Mouse (Mus musculus) lung, postnatal 0 days (tissue): ENCODE results near the gene Tmem235. TPM values are rescaled to one million over a fixed set of nuclear protein-coding genes. Genes with fewer than 3 reads are reported as not detected.

Experiments
- ATAC-seq: fragments of 200-750 bp; cut with Nextera tagmentation; 2 replicates; pipeline ENCODE4 v1.8.0; 2017; ENCODE audit warnings: moderate library complexity
- DNase-seq: peaks from one replicate; pipeline ENCODE4 v3.0.0-alpha.2; 2016; ENCODE audit warnings: low spot score
- H3K27ac ChIP-seq: fragments of 300-500 bp; sonication (generic); 2 replicates; pipeline ENCODE4 v1.5.1; 2014; ENCODE audit warnings: antibody characterized with exemption, mild to moderate bottlenecking, low read length, mixed read lengths
- H3K27me3 ChIP-seq: fragments of 300-500 bp; sonication (generic); replicated peaks from 2 replicates; pipeline ENCODE4 v1.6.1; 2014; ENCODE audit warnings: low read length, mixed read lengths; ENCODE audit not compliant: insufficient read depth
- H3K36me3 ChIP-seq: fragments of 300-500 bp; sonication (generic); 2 replicates; pipeline ENCODE4 v1.6.1; 2014; ENCODE audit warnings: low read length, mixed read lengths; ENCODE audit not compliant: insufficient read depth
- H3K4me1 ChIP-seq: fragments of 300-500 bp; sonication (generic); 2 replicates; pipeline ENCODE4 v1.6.1; 2014; ENCODE audit warnings: antibody characterized with exemption, low read depth, low read length, mixed read lengths; ENCODE audit not compliant: insufficient read depth
- H3K4me2 ChIP-seq: fragments of 300-500 bp; sonication (generic); replicated peaks from 2 replicates; pipeline ENCODE4 v1.6.1; 2014; ENCODE audit warnings: low read depth, mild to moderate bottlenecking, low read length, moderate library complexity, mixed read lengths
- H3K4me3 ChIP-seq: fragments of 300-500 bp; sonication (generic); 2 replicates; pipeline ENCODE4 v1.5.1; 2014; ENCODE audit warnings: low read depth, low read length
- H3K9ac ChIP-seq: fragments of 300-500 bp; sonication (generic); replicated peaks from 2 replicates; pipeline ENCODE4 v1.6.1; 2014; ENCODE audit warnings: low read depth, mild to moderate bottlenecking
- H3K9me3 ChIP-seq: fragments of 300-500 bp; sonication (generic); 2 replicates; pipeline ENCODE4 v1.6.1; 2016; ENCODE audit warnings: low read length, mixed read lengths
- CTCF ChIP-seq: IDR thresholded peaks from 2 replicates; pipeline ENCODE4 v1.5.1; 2016; ENCODE audit warnings: antibody characterized with exemption, mild to moderate bottlenecking
- EP300 ChIP-seq: IDR thresholded peaks from 2 replicates; pipeline ENCODE4 v1.6.1; 2016; ENCODE audit warnings: antibody characterized with exemption, mild to moderate bottlenecking, control low read depth
- WGBS: fragments of 180-500 bp; shearing (Covaris S2); extraction: QIAGEN DNeasy Blood & Tissue Kit; methylation state at CpG from one replicate; pipeline ENCODE4 v1.1.7; 2014; 5-methylcytosine and 5-hydroxymethylcytosine counted together
- polyA plus RNA-seq: library from polyadenylated mRNA; unstranded; fragments of >200 nt; fragmentation: Nextera tagmentation; extraction: Ambion mirVana; gene quantifications from 2 replicates; pipeline ENCODE4 v1.2.1, GENCODE M21; 2015

Tmem235 gene
- polyA plus RNA-seq, 1 experiment from 2014 or later: not detected

- TF ChIP-seq CTCF (no peak), EP300 (no peak)
- DNase-seq: peak; percentile 66
- no peaks in the 10 kb centered on the region for H3K27me3 ChIP-seq
- H3K36me3 ChIP-seq: no peaks in the 10 kb centered on the region
- H3K4me3 ChIP-seq: no peak overlapping the region
- H3K4me1 ChIP-seq: peaks cover 38% of the 10 kb centered on the region
- 55% methylated on average over 1 of the region's 1 CpGs for WGBS
- no peak overlapping the region for H3K9ac ChIP-seq
- no peaks in the 10 kb centered on the region for H3K9me3 ChIP-seq
- H3K4me2 ChIP-seq: no peak overlapping the region
- peak; percentile 51 for ATAC-seq
- peak overlapping the region; percentile 78 for H3K27ac ChIP-seq
Measured at GRCm38 (mm10) chr11:117882208-117882607, 21.7 kb downstream of the Tmem235 start.

- Histone ChIP-seq H3K27ac (peak overlapping the region; percentile 57), H3K4me3 (no peak overlapping the region), H3K9ac (no peak overlapping the region), H3K27me3 (no peaks in the 10 kb centered on the region), H3K4me2 (no peak overlapping the region), H3K4me1 (peaks cover 38% of the 10 kb centered on the region), H3K9me3 (no peaks in the 10 kb centered on the region), H3K36me3 (no peaks in the 10 kb centered on the region)
- WGBS: 24% methylated on average over 5 of the region's 5 CpGs
- DNase-seq: no peak
- no peak for ATAC-seq
- TF ChIP-seq CTCF (no peak), EP300 (peak; percentile 54; the same call in 1 of the 2 replicates)
Measured at GRCm38 (mm10) chr11:117886000-117886399, 25.4 kb downstream of the Tmem235 start.

GRCm38 (mm10) chr11:117888168-117888852 is 27.8 kb downstream of the Tmem235 start:
- WGBS: 46% methylated on average over 20 of the region's 20 CpGs
- Histone ChIP-seq H3K4me3 (no peak overlapping the region), H3K27ac (no peak overlapping the region), H3K36me3 (no peaks in the 10 kb centered on the region), H3K27me3 (no peaks in the 10 kb centered on the region), H3K4me2 (peak overlapping the region; percentile 34; the same call in 1 of the 2 replicates), H3K4me1 (peaks cover 25% of the 10 kb centered on the region), H3K9ac (no peak overlapping the region), H3K9me3 (no peaks in the 10 kb centered on the region)
- no peak for ATAC-seq
- TF ChIP-seq CTCF: no peak
- no peak for TF ChIP-seq EP300
- DNase-seq: no peak

- WGBS: 23% methylated on average over 29 of the region's 33 CpGs
- ATAC-seq: peak; percentile 24; the same call in 1 of the 2 replicates
- peak overlapping the region; percentile 14; the same call in 1 of the 2 replicates for H3K27ac ChIP-seq
Measured at GRCm38 (mm10) chr11:117888853-117889822, 28.6 kb downstream of the Tmem235 start.

GRCm38 (mm10) chr11:117889887-117890340 is 29.4 kb downstream of the Tmem235 start:
- no peak overlapping the region for H3K4me2 ChIP-seq
- no peak for TF ChIP-seq CTCF
- TF ChIP-seq EP300: no peak
- WGBS: 26% methylated on average over 11 of the region's 11 CpGs
- ATAC-seq (no peak), DNase-seq (no peak)
- H3K9ac ChIP-seq: no peak overlapping the region
- H3K27ac ChIP-seq: peak overlapping the region; percentile 20; the same call in 1 of the 2 replicates
- no peaks in the 10 kb centered on the region for H3K9me3 ChIP-seq
- no peak overlapping the region for H3K4me3 ChIP-seq
- no peaks in the 10 kb centered on the region for H3K36me3 ChIP-seq
- peaks cover 25% of the 10 kb centered on the region for H3K4me1 ChIP-seq
- H3K27me3 ChIP-seq: no peaks in the 10 kb centered on the region

More at GRCm38 (mm10) chr11:117888853-117889822, 28.6 kb downstream of the Tmem235 start:
- no peak for TF ChIP-seq CTCF
- TF ChIP-seq EP300: peak; percentile 64; the same call in 1 of the 2 replicates
- no peak for DNase-seq
- H3K36me3 ChIP-seq: no peaks in the 10 kb centered on the region
- H3K9ac ChIP-seq: peak overlapping the region; percentile 19; the same call in 1 of the 2 replicates
- peak overlapping the region; percentile 34 for H3K4me2 ChIP-seq
- H3K27me3 ChIP-seq: no peaks in the 10 kb centered on the region
- H3K9me3 ChIP-seq: no peaks in the 10 kb centered on the region
- peaks cover 25% of the 10 kb centered on the region for H3K4me1 ChIP-seq
- H3K4me3 ChIP-seq: 0 out of 2 replicates have a peak overlapping the region, but pooled peaks have one; percentile 10
